Mouse (Mus musculus) frontal cortex, postnatal 14 days (tissue): ENCODE results near the gene Rnf208.

Source experiments
- DNase-seq, 2 experiments: peaks; one replicate each; pipeline ENCODE4 v3.0.0; 2022; ENCODE audit warnings: low spot score in 2 of 2

Gene Rnf208

DNA sequence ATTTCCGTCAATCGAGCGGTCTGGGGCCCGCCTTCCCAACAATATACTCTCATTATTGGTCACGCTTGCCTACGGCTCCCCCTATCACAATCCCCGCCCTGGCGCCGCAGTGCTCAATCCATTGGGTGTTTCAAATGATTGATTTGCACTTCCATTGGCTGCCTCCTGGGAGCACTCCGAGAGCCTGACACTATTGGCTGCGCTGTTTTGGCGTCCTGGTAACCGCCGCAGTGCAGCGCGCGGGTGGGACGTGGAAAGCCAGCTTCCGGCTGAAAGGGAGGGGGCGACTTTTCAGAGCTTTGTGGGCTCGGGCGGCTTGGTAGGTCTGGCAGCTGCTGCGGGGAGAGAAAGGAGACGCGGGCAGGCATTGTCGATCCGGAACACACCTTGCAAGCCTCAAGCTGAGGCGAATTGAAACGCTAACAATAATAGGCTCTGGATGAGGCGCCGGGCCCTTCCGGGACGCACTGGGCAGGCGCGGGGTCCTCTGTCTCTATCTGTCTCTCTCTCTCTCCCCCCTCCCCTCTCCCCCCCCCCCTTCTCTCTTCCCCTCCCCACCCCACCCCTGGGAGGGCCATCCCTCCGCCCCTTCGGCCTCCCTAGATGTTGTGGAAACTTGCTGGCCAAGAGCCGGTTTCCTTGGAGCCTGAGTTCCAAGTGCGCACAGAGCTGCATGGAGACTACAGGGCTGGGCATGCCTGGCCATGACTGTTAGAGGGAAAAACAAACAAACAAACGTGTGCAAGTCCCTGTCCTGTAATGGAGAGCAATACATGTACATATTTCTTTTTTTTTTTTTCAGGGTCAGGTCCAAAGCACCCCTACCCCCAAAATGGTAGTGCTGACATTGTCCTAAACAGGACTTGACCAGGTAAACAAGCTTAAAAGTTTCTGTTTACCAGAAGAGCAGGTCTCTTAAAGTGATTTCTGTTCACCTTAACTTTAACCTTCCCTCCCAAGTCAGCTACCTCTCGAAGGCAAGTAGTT, 17.0 kb upstream of the Rnf208 start:
- DNase-seq = peak; percentile 99 to 100

DNA sequence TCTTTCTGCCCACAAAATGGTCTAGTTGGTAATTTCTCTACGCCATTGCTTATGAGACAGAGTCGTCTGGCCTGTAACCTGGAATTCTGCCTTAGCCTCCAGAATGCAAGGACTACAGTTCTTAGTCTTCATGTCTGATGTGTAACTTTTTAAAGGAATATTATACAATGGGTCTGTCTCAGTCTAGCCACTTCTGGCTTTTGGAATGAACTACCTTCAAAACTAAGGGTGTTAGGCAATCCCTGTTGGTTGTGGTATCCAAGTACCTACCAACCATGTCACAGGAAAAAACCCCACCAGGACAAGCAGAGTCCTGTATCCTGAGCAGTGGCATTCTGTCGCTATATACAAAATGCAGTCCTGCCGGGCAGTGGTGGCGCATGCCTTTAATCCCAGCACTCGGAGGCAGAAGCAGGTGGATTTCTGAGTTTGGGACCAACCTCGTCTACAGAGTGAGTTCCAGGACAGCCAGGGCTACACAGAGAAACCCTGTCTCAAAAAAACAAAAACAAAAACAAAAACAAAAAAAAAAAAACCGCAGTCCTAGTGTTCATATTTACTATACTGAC, 16.2 kb upstream of the Rnf208 start:
- no peak for DNase-seq

DNA sequence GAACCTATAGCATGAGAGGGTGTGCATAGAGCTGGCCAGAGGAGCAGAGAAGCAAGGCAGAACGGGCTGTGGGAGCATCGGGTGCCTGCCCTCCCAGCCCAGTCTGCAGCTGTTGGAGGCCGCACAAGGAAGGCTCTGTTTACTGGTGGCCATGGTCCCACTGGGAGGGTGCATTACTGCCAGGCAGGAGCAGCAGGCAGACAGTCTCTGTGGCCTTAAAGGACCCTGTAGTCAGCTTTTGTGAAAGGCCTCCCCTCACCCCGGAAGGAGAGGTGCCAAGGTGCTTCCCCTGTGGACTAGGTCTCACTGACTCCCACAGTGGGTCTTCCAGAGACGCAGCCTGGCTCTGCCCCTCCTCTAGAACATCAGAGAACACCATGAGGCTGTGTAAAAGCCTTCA, 15.2 kb upstream of the Rnf208 start:
- peak; percentile 40 to 52 for DNase-seq

DNA sequence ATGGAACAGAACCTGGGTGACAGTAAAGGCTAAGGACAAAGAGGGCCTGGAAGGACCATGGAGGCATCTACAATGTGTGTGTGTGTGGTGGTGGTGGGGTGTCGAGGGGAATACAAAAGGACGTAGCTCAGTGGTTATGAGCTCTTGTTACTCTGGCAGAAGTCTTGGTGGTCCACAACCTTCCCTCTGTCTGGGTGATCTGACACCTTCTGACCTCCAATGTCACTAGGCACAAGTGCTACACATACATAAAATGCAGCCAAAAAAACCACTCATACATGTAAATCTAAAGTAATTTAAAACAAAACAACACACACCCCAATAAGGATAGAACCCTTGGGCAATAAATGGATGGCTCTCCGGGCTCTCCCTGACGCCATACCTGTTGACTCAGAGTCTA, 14.6 kb upstream of the Rnf208 start:
- DNase-seq = no peak

DNA sequence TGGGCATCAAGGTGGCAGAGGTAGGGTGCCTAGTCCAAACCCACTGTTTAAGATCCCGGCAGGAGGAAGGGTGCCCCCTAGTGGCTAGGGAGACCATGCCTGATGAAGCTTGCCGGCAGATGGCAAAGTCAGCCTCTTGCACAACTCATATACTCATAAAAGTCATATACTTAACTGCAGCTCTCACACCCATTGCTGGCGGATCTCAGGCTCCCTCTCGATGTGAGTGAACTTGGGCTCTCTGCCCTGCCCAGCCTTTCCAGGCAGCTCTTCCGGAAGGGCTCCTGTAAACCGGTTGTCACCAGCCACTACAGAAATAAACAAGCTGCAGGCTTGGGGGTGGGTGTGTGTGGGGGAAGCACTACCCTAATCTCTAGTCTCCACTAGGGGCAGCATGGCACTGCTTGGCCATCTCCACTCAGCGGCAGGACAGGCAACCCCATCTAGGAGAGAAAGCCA, 13.6 kb upstream of the Rnf208 start:
- DNase-seq = peak; percentile 64 to 77

DNA sequence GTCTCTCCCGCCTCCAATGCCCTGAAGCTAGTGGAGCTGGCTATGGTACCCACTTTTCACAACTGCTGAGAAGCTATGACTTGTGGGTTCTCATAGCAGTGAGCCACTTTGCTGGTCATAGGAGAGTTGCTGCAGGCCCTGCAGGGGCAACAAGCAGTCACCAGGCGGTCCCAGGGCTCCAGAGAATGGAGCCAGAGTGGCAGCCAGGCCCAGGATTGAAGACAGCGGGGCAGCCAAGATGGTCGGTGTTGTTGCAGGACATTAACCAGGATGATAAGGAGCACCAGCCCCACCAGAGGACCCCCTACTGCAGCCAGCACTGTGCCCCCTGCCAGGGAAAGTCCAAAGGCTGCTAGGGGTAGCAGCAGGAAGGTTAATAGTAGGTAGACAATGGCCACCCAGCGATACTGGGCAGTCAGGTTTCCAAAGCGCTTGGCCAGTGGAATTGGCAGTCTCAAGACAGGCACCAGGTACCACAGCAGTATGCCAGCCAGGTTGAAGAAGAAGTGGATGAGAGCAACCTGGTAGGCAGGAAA, 13.0 kb upstream of the Rnf208 start:
- DNase-seq = no peak

DNA sequence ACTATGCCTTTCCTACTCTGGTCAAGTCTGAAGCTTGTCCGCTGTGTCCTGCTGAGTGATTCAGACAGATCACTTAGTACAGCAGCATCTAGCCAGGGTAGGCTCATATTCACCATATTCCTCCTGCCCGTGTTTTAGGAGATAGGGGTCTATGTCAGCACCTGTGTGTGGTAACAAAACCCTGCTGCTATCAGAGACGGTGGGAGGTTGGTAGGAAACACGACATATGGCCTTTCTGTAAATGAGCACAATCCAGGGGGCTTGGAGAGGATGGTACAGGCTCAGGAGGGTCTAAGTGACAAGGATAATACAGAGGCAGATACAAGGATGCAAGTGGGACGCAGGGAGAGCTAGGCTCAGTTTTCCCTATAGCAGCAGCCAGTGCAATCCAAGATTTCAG, 12.5 kb upstream of the Rnf208 start:
- DNase-seq = no peak

DNA sequence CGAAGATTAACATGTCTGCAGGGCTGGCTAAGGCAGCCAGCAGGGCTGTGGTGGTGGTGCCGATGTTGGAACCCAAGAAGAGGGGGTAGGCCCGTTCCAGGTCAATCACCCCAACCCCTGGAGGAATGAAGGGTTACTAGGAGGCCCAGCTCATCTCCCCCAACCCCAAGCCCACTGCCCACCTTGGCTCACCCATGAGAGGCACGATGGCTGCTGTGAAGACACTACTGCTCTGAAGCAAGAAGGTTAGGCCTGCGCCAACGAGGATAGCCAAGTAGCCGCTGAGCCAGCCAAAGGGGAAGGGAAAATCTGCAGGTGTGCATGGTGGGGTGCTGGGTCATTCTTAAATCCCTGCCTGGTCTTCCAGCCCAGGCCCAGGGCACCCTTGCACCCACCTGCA, 11.5 kb upstream of the Rnf208 start:
- DNase-seq = no peak

DNA sequence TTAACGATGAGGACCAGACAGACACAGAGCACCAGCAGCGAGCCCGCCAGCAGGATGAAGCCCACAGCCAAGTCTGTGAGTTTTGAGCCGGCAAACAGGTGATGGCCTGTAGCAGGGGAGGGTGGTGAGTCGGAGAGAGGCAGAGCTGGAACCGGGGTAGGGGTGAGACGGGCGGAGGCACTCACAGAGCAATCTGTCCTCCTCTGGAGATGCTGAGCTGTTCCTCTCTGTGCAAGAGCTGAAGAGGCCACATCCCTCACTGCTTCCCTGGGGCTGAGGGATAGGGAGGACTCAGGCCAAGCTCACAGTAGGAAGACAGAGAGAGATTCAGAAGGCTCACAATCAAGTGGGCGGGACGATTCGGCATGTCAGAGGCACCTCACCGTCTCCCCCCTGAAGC, 11.0 kb upstream of the Rnf208 start:
- DNase-seq = no peak

DNA sequence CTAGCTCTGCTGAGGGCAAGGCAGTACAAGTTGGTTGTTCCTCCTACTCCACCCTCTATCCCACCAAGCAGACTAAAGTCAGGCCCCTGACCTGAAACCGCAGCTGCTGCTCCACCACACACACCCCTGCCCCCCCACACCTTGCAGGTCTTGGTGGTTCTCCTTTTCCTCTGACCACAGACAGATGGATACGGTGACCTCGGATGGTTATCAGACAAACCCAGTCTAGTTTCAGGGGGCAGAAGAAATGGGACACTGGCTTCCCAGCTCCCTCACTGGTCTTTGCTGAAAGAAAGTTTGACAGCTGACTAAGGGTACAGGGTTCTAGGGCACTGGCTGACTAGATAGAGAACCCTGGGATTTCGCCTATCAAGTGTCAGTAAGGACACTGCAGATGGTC, 8.6 kb upstream of the Rnf208 start:
- DNase-seq = no peak

DNA sequence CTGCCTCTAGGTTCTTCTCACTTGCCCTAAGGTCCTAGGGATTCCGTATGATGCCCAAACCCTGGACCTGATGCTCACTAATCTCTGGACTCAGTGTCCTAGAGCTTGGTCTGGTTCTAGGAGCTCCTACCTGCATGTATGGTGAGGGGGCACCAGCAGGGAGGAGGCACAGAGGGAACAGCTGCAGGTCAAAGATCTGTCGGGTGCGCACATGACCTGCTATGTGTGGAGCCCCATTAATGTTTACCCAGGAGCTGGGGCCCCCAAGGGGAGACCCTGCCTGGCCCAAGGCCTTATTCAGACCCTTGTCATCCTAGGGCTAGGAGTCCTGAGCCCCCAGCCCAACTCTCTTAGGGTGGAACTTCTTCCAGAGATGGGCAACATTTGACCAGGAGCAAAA, 8.0 kb upstream of the Rnf208 start, which contains the start of gene Slc34a3:
Gene Slc34a3 (minus strand): TSS at position 315 of the 400 bp plus-strand sequence.
- DNase-seq = no peak

DNA sequence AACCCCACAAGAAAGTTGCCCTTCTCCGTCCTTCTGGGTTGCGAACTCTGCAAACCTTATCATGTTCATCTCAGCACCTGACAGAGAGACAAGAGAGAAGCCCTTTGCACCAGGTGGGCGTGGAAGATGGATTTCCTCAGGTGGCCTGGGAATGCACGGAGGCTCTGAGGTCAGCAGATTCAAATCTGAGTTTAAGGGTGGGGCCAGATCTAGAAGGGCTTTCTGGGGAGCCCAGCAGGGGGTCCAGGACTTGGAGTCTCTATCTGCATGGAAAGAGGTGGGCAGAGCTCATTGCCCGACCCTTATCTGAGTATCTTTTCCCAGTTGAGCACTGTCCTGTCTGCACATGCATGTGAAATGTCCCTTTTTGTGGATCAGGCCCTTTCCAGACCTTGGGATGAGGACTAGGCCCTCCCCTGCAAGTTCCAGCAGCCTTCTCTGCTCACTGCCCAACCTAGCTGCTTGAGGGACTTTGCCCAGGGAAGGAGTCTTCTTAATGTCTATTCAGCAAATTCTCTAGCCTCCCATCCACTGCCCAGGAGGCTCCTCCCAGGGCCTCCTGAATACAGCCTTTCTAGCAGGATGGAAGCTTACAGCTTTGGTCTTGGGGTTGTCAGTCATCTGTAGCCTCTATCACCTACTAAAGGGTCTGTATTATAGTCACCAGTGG, 7.4 kb upstream of the Rnf208 start:
- no peak for DNase-seq

DNA sequence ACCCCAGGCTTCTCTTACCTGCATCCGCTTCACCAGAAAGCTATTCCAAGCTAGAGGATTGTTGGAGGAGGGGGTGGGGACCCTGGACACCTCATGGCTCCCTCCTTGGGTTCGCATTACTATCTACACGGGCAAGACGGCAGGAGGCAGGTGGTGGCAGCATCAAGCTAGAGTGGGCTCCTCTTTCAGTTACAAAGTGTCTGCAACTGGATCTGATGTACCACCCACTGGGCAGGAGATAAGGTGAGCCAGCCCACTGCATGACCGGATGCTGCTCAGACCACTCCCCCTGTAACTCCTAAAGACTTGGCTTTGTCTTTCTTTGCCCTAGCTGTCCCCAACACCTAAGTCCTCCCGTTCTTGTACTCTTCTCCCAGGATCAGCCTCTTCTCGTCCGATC, 5.4 kb upstream of the Rnf208 start, which contains the start of gene Rnf224:
Gene Rnf224 (minus strand): TSS at position 174 of the 400 bp plus-strand sequence.
- DNase-seq = no peak

DNA sequence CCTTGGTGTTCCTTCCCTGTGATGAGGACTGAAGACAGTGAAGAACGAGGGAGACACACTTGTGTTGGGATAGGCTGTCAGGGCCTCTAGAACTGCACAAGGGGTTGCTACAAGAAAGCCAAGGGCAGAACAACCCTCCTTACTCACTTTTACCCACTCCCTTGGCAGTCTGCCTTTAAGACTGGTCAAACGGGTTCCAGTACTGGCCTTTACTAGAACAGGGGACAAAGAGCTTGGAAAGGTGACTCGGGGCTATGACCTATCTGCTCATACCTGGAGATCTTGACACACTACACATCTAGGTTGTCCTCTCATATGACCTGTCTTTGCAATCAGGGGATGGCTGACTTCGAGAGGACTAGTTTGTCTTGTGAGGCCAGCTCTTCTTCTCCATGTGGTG, 4.5 kb upstream of the Rnf208 start:
- DNase-seq = no peak

DNA sequence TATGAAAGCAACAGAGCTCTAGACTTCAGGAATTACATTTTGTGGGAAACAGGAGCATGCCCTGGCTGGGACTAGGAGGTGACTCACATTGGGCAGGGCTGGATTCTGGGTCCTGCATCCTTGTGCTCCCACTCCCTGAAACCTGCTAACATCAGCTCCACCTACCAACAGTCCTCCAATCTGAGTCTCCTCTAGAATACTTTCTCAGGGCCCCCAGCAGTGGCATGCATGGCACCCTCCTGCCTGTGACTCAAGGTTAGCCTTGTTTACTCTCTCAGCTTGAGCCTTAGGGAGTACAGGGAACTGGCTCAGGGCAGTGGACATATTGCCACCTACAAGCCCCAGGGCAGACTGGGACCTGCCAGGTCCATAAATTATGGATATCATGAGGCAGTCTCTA, 3.9 kb upstream of the Rnf208 start:
- DNase-seq = no peak

DNA sequence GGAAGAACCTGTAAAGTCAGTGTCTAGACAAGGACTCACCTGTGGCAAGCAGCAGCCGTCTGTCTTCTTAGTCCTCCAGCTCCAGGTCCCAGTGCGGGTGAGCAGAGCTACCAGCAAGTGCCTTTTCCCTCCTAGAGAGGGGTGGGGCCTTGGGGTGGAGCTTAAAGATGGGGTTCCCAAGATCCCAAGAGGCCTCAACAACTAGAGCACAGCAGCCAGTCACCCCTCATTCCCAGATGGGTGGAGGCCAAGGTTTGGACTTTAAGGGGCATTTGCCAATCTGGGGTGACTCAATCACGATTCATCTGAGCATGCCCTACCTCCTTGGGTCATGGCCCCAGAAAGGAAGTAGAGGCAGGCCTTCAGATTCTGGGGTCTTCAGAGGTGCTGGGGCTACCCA, 2.3 kb upstream of the Rnf208 start:
- no peak for DNase-seq

DNA sequence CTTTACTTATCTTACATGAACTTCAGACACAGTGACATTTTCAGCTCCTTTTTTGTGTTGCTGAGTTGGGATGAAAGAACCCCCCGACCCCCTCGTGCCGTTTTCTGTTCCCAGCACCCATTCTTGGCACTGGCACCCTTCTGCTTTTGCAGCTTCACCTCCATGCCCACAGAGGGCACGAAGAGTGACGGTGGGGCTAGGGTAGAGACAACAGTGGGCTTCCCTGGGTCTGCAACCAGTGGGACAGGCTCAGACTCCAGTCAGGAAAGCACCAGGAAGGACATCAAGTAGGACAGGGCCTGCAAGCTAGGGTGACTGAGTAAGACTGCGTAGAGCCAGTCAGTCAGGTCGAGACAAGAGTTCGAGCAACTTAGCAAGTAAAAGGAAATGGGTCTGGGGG, 1.7 kb upstream of the Rnf208 start:
- no peak for DNase-seq

DNA sequence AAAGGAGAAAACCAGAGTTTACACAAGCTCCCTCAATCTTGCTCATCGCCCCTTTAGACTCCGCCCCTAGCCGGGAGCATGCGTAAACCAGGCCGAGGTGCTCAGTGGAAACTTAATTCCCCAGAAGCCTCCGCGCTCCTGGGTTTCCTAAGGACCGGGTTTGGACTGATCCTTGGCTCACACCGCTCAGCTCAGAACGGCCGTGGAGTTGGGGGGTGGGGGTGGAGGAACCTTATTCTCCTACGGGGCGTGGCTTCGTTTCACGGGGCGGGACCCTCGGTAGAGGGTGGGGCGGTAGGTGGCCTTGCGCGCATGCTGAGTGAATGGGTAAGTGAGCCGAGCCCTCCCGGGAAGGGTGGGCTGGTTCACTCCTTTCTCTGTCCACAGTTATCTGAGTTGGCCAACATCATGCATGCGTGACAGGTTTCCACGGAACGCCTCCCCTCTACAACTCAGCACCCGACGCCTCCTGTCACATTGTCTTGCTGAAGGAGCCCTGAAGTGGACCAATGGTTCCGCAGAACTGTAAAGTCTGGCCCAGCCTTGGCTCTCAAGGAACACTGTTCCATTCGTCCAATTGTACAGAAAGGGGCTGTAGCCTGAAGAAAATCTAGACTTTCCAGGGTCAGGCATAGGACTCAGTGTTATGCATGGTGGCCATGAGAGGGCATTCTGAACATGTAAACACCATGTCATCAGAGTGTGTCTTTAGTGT, 1.2 kb upstream of the Rnf208 start:
- DNase-seq = peak in 1 of 2 experiments; percentile 52

DNA sequence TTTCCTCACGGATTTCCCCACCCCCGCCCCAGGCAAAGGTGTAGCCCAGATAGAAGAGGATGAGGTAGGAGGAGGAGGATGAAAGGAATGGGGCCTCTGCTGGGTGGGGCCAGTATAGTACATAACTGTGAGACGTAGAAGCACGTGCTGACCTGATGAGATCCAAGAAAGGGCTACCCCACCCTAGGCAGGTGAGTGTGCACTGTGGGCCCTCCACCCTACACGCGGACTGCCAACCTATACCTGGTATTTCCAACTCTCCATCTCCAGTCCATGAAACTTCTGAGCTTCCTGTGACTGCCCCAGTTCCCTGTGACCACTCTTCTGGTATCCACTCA, 648 bp upstream of the Rnf208 start:
- DNase-seq = no peak

DNA sequence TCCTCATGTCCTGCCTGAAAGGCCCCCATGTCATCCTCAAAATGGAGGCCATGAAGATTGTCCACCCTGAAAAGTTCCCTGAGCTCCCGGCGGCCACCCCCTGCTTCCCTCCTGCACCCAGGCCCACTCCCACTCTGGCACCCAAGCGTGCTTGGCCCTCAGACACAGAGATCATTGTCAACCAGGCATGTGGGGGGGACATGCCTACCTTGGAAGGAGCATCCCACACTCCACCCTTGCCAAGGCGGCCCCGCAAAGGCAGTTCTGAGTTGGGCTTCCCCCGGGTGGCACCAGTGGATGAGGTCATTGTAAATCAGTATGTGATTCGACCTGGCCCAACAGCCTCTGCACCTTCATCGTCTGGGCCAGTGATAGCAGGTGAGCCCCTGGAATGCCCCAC, 1.3 kb downstream of the Rnf208 start:
- no peak for DNase-seq

DNA sequence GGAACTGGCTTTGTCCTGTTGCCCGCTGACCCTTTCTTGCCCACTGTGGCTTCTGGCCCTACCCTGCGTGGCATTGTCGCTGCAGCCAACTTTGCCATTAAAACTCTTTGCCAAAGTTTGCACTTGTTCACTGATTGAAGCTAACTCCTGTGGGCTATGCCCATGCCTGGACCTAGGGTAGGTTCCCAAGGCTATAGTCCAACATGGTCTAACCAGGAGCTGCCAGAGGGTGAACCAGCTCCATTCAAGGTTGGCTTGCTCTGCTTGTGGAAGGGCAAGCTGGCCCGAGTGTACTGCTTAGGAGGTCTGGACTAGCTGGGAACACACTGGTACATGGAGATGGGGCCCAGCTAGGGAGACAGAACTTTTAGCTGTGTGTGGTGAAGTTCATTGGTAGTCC, 2.1 kb downstream of the Rnf208 start:
- no peak for DNase-seq
